Mouse (Mus musculus) spleen, adult 2 months (tissue): ENCODE measurements around the gene Nme9.

Experiments used
- CTCF ChIP-seq: fragments of 200-500 bp; IDR thresholded peaks from 2 replicates; pipeline ENCODE4 v1.5.1; 2011; ENCODE audit warnings: mild to moderate bottlenecking, inconsistent platforms; ENCODE audit not compliant: insufficient read depth, insufficient read length, insufficient replicate concordance; ENCODE audit errors: extremely low read depth
- POLR2A ChIP-seq: fragments of 200-500 bp; IDR thresholded peaks from 2 replicates; pipeline ENCODE4 v1.6.1; 2011; ENCODE audit warnings: low read depth, low read length, inconsistent platforms

GRCm38 (mm10) chr9:99480764-99481163 is 29.5 kb downstream of the Nme9 start:
- no peak for TF ChIP-seq CTCF
- no peak for TF ChIP-seq POLR2A
